Mouse (Mus musculus): Measurements from ENCODE around the gene Slmap. TPM values are rescaled to one million over a fixed set of nuclear protein-coding genes. Genes with fewer than 3 reads are reported as not detected.
"Not testable (repeated sequence)": the region's sequence is repeated elsewhere in the genome, so short reads cannot be mapped to it uniquely, and the experiment has no call there.

The Slmap gene
- polyA plus RNA-seq, 1 experiment from 2014 or later: 18.8 TPM

DNA sequence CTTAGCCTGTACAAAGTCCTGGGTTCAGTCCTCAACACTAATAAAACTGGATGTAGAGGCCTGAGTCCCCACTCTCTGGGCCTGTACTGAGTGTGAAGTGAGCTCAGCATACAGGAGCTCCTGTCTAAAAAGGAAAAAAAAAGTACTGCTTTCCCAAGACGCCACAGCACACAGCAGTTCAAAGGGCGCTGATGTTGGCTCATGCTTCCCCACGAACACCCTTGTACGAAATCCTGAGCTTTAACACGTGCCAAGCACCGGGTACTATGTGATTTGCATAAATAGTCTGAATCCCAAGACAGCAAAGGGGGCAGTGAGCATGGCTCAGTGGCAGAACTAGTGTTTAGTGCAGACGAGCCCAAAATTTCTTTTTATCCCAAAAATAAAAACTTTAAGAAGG, 4.4 kb downstream of the Slmap start:
- Histone ChIP-seq H3K9ac (no peak overlapping the region), H3K36me3 (no peaks in the 10 kb centered on the region), H3K4me1 (peaks cover 18% of the 10 kb centered on the region), H3K9me3 (no peaks in the 10 kb centered on the region), H3K4me2 (no peak overlapping the region), H3K4me3 (no peak overlapping the region), H3K27me3 (no peaks in the 10 kb centered on the region), H3K27ac (no peak overlapping the region)
- no peak for ATAC-seq (ENCODE audit: insufficient number of reproducible peaks, low FRiP score, low TSS enrichment, low read depth)
- 63% methylated on average over 7 of the region's 7 CpGs for WGBS

- ATAC-seq (ENCODE audit: insufficient number of reproducible peaks, low FRiP score, low TSS enrichment, low read depth): no peak
- H3K36me3 ChIP-seq: no peaks in the 10 kb centered on the region
- no peak overlapping the region for H3K4me3 ChIP-seq
- peaks cover 16% of the 10 kb centered on the region for H3K4me1 ChIP-seq
- H3K27ac ChIP-seq: no peak overlapping the region
- no peaks in the 10 kb centered on the region for H3K27me3 ChIP-seq
- no peak overlapping the region for H3K9ac ChIP-seq
- WGBS: 69% methylated on average over 2 of the region's 2 CpGs
- no peaks in the 10 kb centered on the region for H3K9me3 ChIP-seq
- H3K4me2 ChIP-seq: no peak overlapping the region
Observed at GRCm38 (mm10) chr14:26528296-26528695, 6.4 kb downstream of the Slmap start.

- 56% methylated on average over 3 of the region's 3 CpGs for WGBS
- H3K27me3 ChIP-seq: no peaks in the 10 kb centered on the region
Observed at GRCm38 (mm10) chr14:26525955-26526354, 8.8 kb downstream of the Slmap start.

GRCm38 (mm10) chr14:26523082-26523481, 11.6 kb downstream of the Slmap start:
- H3K9ac ChIP-seq: no peak overlapping the region
- no peak overlapping the region; the same call in 1 of the 2 replicates for H3K27ac ChIP-seq
- H3K4me1 ChIP-seq: no peaks in the 10 kb centered on the region
- 75% methylated on average over 2 of the region's 2 CpGs for WGBS
- H3K36me3 ChIP-seq: 0 out of 2 replicates have a peak, but pooled peaks cover 2% of the 10 kb centered on the region
- H3K9me3 ChIP-seq: no peaks in the 10 kb centered on the region
- no peak overlapping the region for H3K4me2 ChIP-seq
- ATAC-seq (ENCODE audit: insufficient number of reproducible peaks, low FRiP score, low TSS enrichment, low read depth): no peak
- H3K27me3 ChIP-seq: no peaks in the 10 kb centered on the region
- no peak overlapping the region for H3K4me3 ChIP-seq

More at GRCm38 (mm10) chr14:26525955-26526354, 8.8 kb downstream of the Slmap start:
- no peak overlapping the region for H3K4me3 ChIP-seq
- H3K4me2 ChIP-seq: no peak overlapping the region
- peaks cover 6% of the 10 kb centered on the region for H3K4me1 ChIP-seq
- ATAC-seq (ENCODE audit: insufficient number of reproducible peaks, low FRiP score, low TSS enrichment, low read depth): no peak
- H3K9me3 ChIP-seq: no peaks in the 10 kb centered on the region
- H3K9ac ChIP-seq: no peak overlapping the region
- no peaks in the 10 kb centered on the region for H3K36me3 ChIP-seq
- no peak overlapping the region for H3K27ac ChIP-seq

GRCm38 (mm10) chr14:26519831-26520230, 14.9 kb downstream of the Slmap start:
- Histone ChIP-seq H3K9ac (no peak overlapping the region), H3K4me1 (no peaks in the 10 kb centered on the region), H3K27ac (no peak overlapping the region), H3K4me3 (no peak overlapping the region), H3K4me2 (no peak overlapping the region), H3K36me3 (0 out of 2 replicates have a peak, but pooled peaks cover 2% of the 10 kb centered on the region), H3K27me3 (no peaks in the 10 kb centered on the region), H3K9me3 (no peaks in the 10 kb centered on the region)
- 87% methylated on average over 4 of the region's 4 CpGs for WGBS
- no peak for ATAC-seq (ENCODE audit: insufficient number of reproducible peaks, low FRiP score, low TSS enrichment, low read depth)

- H3K36me3 ChIP-seq: 0 out of 2 replicates have a peak, but pooled peaks cover 2% of the 10 kb centered on the region
- H3K9me3 ChIP-seq: no peaks in the 10 kb centered on the region
- ATAC-seq (ENCODE audit: insufficient number of reproducible peaks, low FRiP score, low TSS enrichment, low read depth): no peak
- no peaks in the 10 kb centered on the region for H3K27me3 ChIP-seq
- 83% methylated on average over 4 of the region's 4 CpGs for WGBS
- H3K4me1 ChIP-seq: no peaks in the 10 kb centered on the region
- H3K4me2 ChIP-seq: no peak overlapping the region
- no peak overlapping the region for H3K9ac ChIP-seq
- no peak overlapping the region for H3K27ac ChIP-seq
- no peak overlapping the region for H3K4me3 ChIP-seq
Observed at GRCm38 (mm10) chr14:26517843-26518242, 16.9 kb downstream of the Slmap start.

- not testable (repeated sequence) for H3K9me3 ChIP-seq; H3K36me3 ChIP-seq; H3K9ac ChIP-seq; H3K27ac ChIP-seq; ATAC-seq (ENCODE audit: insufficient number of reproducible peaks, low FRiP score, low TSS enrichment, low read depth); H3K4me2 ChIP-seq; H3K4me1 ChIP-seq; H3K27me3 ChIP-seq; H3K4me3 ChIP-seq
- WGBS: 68% methylated on average over 2 of the region's 2 CpGs
Observed at GRCm38 (mm10) chr14:26516232-26516631, 18.5 kb downstream of the Slmap start.

- Histone ChIP-seq H3K9me3 (no peaks in the 10 kb centered on the region), H3K4me2 (no peak overlapping the region), H3K9ac (no peak overlapping the region), H3K27ac (no peak overlapping the region), H3K36me3 (0 out of 2 replicates have a peak, but pooled peaks cover 5% of the 10 kb centered on the region), H3K4me3 (no peak overlapping the region), H3K4me1 (no peaks in the 10 kb centered on the region), H3K27me3 (no peaks in the 10 kb centered on the region)
- no peak for ATAC-seq (ENCODE audit: insufficient number of reproducible peaks, low FRiP score, low TSS enrichment, low read depth)
- WGBS: 69% methylated on average over 9 of the region's 9 CpGs
Observed at GRCm38 (mm10) chr14:26515802-26516201, 18.9 kb downstream of the Slmap start.

DNA sequence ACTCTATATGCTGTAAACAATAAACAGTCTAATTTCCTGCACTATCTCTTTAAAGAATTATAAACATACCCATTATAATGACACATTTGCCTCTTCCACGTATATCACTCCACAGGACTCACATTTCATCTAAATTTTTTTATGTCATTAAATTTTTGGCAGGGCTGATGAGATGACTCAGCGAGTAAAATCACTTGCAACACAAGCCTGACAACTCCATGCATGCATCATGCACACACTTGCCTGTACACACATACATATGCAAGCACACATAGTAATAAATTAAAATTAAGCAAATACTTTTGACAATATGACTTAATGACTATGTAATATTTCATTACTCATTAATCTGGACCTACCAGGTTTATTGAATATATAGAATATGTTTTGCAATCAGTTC, 24.2 kb downstream of the Slmap start:
- no peak overlapping the region for H3K4me3 ChIP-seq
- WGBS: 59% methylated on average over 2 of the region's 2 CpGs
- H3K36me3 ChIP-seq: 0 out of 2 replicates have a peak, but pooled peaks cover 3% of the 10 kb centered on the region
- no peak overlapping the region for H3K4me2 ChIP-seq
- H3K27ac ChIP-seq: no peak overlapping the region
- H3K27me3 ChIP-seq: no peaks in the 10 kb centered on the region
- peaks cover 5% of the 10 kb centered on the region for H3K4me1 ChIP-seq
- H3K9me3 ChIP-seq: no peaks in the 10 kb centered on the region
- no peak overlapping the region for H3K9ac ChIP-seq
- ATAC-seq (ENCODE audit: insufficient number of reproducible peaks, low FRiP score, low TSS enrichment, low read depth): no peak

- Histone ChIP-seq H3K27ac (no peak overlapping the region), H3K4me1 (peaks cover 5% of the 10 kb centered on the region), H3K4me2 (no peak overlapping the region), H3K36me3 (0 out of 2 replicates have a peak, but pooled peaks cover 3% of the 10 kb centered on the region), H3K9ac (no peak overlapping the region), H3K27me3 (no peaks in the 10 kb centered on the region), H3K9me3 (no peaks in the 10 kb centered on the region), H3K4me3 (no peak overlapping the region)
- WGBS: 61% methylated on average over 6 of the region's 6 CpGs
- ATAC-seq (ENCODE audit: insufficient number of reproducible peaks, low FRiP score, low TSS enrichment, low read depth): no peak
Observed at GRCm38 (mm10) chr14:26508150-26508549, 26.6 kb downstream of the Slmap start.

DNA sequence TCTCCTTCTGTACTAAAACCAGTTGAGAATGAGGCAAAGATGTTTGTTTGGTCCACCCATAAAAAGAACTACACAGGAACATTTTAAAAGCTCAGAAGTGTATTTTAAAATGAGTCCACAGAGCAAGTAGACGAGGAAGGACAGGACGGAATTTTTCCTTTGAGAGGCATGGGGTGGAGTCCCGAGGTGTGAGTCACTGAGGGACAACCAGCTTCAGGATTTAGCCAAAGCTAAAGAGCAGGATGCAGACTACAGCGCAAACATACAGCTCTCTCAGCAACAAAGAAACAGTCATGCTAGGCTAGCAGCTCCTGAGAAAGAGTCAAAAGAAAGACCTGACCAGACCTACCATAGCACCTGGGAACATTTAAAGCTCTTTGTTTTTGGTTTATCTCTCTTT, 27.4 kb downstream of the Slmap start:
- 0 out of 2 replicates have a peak, but pooled peaks cover 3% of the 10 kb centered on the region for H3K36me3 ChIP-seq
- H3K27me3 ChIP-seq: no peaks in the 10 kb centered on the region
- no peak overlapping the region for H3K4me3 ChIP-seq
- H3K4me1 ChIP-seq: peaks cover 5% of the 10 kb centered on the region
- H3K4me2 ChIP-seq: no peak overlapping the region
- WGBS: 52% methylated on average over 4 of the region's 4 CpGs
- no peak for ATAC-seq (ENCODE audit: insufficient number of reproducible peaks, low FRiP score, low TSS enrichment, low read depth)
- H3K27ac ChIP-seq: no peak overlapping the region
- no peaks in the 10 kb centered on the region for H3K9me3 ChIP-seq
- H3K9ac ChIP-seq: no peak overlapping the region

DNA sequence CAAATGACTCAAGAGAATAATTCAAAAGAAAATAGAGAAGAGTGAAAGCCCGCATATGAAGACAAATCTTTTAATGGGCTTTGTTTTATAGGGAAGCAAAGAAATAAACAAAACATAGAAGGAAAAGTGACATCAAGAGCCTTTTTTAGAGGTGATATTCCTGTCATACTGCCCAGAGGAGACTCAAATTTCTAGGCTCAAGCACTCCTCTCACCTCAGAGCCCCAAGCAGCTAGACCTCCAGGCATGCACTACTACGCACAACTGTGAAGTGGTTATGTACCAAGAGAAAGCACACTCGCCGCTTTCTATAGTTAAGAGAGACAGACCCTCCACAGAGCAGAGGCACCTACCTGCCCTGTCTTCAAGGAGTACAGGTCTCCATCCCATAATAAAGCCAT, 30.2 kb downstream of the Slmap start:
- no peak overlapping the region for H3K4me2 ChIP-seq
- 89% methylated on average over 4 of the region's 4 CpGs for WGBS
- H3K4me3 ChIP-seq: no peak overlapping the region
- H3K9me3 ChIP-seq: no peaks in the 10 kb centered on the region
- H3K9ac ChIP-seq: no peak overlapping the region
- H3K36me3 ChIP-seq: 0 out of 2 replicates have a peak, but pooled peaks cover 4% of the 10 kb centered on the region
- H3K27ac ChIP-seq: no peak overlapping the region
- no peak for ATAC-seq (ENCODE audit: insufficient number of reproducible peaks, low FRiP score, low TSS enrichment, low read depth)
- peaks cover 5% of the 10 kb centered on the region for H3K4me1 ChIP-seq
- H3K27me3 ChIP-seq: no peaks in the 10 kb centered on the region
